Mouse (Mus musculus): ENCODE measurements around the gene Morn1. TPM values are rescaled to one million over a fixed set of nuclear protein-coding genes. Genes with fewer than 3 reads are reported as not detected.
A peak's percentile ranks its signal among the peaks of the same experiment; 100 is the strongest.

Morn1 gene
- polyA plus RNA-seq, 2 experiments from 2014 or later = 1.2 to 1.6 TPM

GRCm38 (mm10) chr4:155079666-155080065 lies 6.7 kb upstream of the Morn1 start:
- ATAC-seq = no peak

DNA sequence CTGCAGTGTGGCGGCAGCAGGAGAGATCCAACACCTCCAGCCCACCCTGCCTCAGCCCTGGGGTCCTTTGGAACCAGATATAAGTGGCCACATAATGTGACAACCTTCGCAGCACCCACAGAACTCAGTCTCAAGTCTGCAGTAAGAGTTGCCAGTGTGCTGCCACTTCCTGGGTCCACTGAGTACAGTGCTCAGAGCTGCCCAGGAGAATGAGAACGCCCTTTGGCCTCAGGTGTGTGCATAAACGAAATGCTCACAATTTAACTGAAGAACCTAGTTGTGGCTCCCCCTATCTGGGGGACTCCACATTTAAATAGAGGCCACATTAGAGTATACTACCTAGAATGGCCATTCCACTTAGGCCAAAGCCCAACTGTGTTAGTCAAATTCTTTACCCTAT lies 2.8 kb upstream of the Morn1 start:
- no peak for ATAC-seq

- ATAC-seq = no peak
Observed at GRCm38 (mm10) chr4:155084351-155084750, 2.0 kb upstream of the Morn1 start.

- ATAC-seq = no peak
Observed at GRCm38 (mm10) chr4:155085206-155086107, 920 bp upstream of the Morn1 start.

DNA sequence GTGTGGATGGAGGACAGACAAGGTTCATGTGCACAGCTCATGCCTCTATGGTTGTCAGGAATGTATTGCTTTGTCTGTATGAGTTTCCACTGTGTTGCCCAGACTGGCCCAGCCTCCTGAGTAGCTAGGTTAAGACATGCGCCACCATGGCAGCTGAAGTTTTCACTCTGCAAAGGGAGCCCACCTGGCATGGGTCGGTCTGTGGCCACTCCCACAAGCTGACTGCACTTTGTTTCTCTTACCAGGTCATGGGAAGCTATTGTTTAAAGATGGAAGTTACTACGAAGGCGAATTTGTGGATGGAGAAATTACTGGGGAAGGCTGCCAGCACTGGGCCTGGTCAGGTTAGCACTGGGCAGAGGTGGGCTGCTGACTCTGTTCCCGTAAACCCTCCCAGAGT lies 2.9 kb downstream of the Morn1 start:
- ATAC-seq = no peak

DNA sequence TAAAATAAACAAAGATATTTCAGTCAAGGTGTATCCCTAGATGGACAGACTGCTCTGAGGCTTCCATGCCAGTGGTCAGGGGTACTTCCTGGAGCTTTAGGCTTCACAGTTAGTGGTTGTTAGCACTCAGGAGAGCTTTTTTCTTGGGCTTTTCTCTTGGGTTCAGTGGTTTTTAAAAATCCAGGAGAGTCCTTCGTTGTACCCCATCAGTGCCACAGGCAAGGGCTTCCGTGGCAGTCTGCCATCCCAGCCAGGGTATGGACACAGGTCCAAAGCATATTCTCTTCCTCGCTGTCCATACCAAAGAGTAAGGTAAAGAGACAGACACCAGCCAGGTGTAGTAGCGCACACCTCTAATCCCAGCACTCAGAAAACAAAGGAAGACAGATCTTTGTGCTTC lies 3.8 kb downstream of the Morn1 start:
- no peak for ATAC-seq

DNA sequence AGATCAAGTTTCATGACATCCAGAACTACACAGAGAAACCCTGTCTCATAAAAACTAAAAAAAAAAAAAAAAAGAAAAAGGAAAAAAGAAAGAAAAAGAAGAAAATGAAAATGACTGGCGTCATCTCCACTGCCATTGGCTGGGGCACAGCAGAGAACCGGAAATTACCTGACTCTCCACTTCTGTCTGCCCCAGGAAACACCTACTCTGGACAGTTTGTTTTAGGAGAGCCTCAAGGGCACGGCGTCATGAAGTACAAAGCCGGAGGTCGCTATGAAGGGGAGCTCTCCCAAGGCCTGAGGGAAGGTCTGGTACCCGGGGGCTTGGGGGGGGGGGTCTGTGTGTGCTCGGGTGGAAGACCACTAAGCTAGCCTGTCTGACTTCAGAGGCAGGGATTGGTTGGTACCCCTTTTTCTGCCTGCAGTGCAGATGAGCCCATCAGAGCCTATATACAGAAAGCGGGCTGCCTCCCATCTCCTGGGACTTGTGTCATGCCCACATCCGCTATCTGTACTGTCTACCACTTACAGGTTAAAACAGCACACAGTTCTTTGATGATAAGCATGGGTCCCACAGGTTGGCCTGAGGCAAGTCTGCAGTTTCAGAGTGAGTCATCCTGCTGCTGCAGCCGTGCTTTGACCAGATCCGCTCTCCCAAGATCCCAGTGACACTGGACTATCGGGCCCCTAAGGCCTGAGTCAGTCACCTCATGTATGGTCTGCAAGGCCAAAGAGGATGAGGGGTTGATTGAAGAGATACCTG lies 4.5 kb downstream of the Morn1 start:
- ATAC-seq = no peak

DNA sequence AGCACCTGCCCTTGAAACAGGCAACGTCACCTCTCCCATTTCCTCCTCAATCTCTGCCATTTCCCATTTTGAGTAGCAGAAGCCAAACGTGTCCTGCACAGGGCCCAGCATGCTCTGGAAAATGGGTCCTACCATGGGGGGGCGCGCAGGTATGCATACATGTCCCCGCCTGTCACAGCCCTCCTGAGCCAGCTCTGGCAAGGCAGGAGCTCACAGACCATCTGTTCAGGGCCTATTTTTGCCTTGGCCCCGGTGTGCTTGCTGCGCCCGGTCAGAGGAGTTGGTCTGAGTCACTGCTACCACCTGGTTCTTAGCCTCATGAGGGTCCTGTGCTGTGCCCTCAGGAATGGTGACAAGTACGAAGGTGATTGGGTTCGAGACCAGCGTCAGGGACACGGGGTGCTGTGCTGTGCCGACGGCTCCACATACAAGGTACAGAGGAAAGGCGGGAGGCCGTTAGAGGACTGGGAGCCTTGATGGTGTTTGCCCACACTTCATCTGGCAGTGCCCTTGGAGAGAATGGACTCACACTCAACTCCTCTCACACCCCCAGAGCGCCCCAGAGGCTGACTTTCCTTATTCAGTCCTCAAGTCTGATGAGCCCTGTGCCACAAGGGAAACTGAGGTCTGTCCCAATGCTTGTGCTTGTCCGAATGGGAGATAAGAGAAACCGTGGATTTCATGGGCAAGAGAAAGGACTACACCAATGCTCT lies 6.5 kb downstream of the Morn1 start:
- no peak for ATAC-seq

- ATAC-seq = no peak
Observed at GRCm38 (mm10) chr4:155093431-155094149, 7.2 kb downstream of the Morn1 start.

DNA sequence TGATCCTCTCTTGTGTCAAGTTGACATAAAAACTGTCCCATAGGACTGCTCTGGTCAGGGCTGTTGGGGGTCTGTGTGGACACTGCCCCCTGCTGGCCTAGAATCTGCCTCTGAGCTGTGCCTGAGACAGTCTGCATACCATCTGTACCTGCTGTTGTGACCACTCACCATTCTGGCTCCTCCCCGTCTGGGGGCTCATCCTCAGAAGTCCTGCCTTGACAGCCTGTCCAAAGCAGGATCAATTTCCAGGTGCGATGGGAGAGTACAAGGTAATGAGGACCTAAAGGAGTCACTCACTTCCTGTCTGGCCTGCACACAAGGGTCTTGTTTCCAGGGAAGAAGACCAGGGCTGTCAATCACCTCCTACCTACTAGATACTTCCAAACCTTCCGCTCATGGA lies 8.2 kb downstream of the Morn1 start:
- no peak for ATAC-seq

GRCm38 (mm10) chr4:155095238-155095900 lies 9.0 kb downstream of the Morn1 start:
- peak; percentile 68 for ATAC-seq

- no peak for ATAC-seq
Observed at GRCm38 (mm10) chr4:155095967-155096366, 9.6 kb downstream of the Morn1 start.

DNA sequence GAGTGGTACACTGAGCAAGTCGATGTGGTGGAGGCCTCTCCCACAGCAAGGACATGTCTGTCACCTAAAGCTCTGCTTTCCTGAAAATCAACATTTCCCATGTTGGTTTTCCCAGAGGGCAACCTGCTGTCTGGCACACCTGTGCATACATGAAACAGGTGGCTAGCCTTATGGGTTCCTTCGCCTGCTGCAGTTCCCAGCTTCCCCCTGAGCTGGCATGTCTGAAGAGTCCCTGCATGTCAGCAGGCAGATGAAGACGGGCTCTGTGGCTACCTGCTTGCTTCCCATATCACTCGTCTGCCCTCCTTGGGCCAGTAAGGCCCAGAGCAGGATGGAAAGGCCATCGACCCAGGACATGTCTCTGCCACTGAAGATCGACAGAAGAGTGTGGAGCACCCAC lies 11.1 kb downstream of the Morn1 start:
- no peak for ATAC-seq

DNA sequence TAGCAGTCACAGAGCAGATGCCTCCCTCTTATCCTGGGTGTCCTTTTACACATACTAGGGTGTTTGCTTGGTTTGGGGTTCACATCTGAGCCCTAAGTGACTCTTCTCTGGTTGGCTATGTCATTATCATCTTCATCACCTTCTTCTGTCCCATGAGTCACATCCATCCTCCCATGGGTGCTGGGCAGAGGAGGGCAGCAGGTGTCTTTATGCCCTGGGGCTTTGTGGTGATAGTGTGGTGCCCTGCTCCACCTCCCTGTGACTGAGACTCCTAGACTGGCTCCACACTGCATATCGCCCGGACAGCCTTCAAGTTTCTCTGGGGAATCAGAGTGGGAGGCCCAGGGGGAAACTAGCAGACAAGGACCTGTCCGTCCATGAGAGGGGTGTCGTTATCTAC lies 12.2 kb downstream of the Morn1 start:
- no peak for ATAC-seq

GRCm38 (mm10) chr4:155107886-155108285 lies 21.5 kb downstream of the Morn1 start:
- no peak for ATAC-seq

DNA sequence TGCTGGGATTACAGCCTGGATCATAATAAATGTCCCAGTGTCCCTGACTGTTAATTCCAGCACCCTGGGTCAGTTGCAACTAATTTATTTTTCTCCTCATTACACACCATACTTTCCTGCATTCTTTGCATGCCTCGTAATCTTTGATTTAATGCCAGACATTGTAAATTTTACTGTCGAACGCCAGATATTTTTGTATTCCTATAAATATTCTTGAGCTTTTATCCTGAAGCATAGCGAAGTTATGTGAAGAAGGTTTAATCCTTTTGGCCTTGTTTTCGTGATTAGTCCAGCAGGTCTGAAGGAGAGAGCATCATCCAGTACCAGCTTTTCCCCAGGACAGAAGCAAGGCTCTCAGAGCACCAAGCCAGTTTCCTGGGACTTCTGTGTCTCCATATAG lies 23.1 kb downstream of the Morn1 start:
- no peak for ATAC-seq

DNA sequence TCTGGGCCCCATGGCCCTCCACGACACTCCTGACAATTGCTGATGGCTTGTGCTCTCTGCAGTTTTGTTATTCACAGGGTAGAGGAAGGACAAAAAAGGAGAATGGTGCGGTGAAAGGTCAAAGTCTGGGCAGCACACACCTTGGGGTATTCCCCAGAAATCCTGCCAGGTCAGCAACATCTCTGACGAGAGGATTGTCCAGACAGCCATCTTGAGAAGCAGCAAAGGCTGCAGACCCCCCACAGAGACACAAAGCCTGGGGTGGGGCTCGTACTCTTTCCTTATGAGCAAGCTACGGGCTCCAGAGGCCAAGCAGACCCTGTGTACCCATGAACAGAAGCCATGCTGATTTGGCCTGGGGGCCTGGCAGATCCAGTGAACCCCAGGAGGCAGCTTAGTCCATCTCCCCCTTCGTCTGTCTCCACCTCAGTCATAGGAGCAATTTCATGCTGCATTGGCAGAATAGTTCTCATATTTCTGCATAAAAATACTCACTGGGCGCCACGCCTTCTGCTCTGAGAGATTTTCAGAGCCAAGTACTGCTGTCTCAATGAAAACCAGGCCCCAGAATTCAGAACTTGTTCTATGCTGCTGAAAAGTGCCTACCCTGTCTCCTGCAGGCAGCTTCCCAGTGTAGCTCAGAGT lies 27.5 kb downstream of the Morn1 start:
- no peak for ATAC-seq

GRCm38 (mm10) chr4:155116607-155117006 lies 30.2 kb downstream of the Morn1 start:
- ATAC-seq = no peak

GRCm38 (mm10) chr4:155117396-155117978 lies 31.1 kb downstream of the Morn1 start:
- no peak for ATAC-seq

GRCm38 (mm10) chr4:155118278-155118677 lies 31.9 kb downstream of the Morn1 start:
- no peak for ATAC-seq

DNA sequence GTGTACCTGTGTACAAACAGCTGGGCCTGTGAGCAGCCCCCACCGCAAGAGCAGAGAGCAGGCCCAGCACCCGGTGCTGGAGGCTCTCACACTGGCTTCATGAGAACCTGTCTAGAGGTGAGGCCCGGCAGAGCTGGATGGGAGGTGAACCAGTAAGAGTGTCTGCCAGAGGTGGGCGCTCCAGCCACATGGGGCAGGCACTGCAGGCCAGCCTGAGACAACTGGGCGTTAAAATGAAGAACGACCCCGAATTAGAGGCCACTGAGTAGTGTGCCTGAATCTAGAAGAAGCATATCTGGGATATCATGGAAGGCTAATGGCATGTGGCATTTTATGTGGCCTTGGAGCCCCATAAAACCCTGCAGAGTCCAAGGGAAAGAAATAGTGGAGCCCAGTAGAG lies 33.7 kb downstream of the Morn1 start:
- no peak for ATAC-seq

Measured in activated CD4-positive, CD25-positive, alpha-beta regulatory T cell, adult 4 months (primary cell).